Comparison of ENCODE assay signal across 16 mouse cellular contexts in the genomic region with DNA sequence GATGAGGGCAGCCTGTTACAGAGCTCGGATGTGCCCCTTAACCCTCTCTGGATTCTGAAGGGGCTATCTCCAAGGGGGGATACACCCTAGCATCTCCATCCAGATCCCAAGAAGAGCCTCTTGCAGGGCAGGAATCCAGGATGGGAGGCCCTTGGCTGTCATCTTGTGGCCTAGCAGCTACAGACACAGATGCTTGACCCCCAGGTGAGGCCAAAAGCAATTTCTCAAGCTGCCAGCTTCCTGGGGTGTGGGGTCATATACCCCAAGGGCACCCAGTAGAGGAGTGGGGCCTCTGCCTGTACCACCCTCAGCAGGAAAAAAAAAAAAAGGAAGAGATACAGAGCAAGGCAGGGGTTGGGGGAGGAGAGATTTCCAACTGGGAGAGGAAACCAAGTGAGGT.
A peak's percentile ranks its signal among the peaks of the same experiment; 100 is the strongest.
DNase-seq lines count a peak whose midpoint lies in the region; ATAC-seq and TF ChIP-seq lines count a peak whose summit lies in the region.
"Had no signal": no experiment of that assay in that cellular context is flagged by ENCODE, and none has a peak within 500 bp of the region (broad histone marks: within the 10 kb centered on the region; RNA-seq: fewer than 3 reads in every experiment).

No protein-coding gene starts in this region.

- TF ChIP-seq CTCF in hindbrain, postnatal 0 days (IDR thresholded peaks at IDR 0.05; ENCODE audit: low read depth): no peak

- no peak overlapping the region for H3K4me3 ChIP-seq in hindbrain, embryonic 10.5 days
- H3K4me3 ChIP-seq in hindbrain, postnatal 0 days (ENCODE audit: low read length): no peak overlapping the region
- H3K4me3 ChIP-seq: embryonic facial prominence, embryonic 13.5 days; embryonic facial prominence, embryonic 15.5 days; erythroblast, embryonic 14.5 days had no signal

- no peak overlapping the region for H3K9ac ChIP-seq in hindbrain, postnatal 0 days (replicated peaks; ENCODE audit: low read length)
- H3K9ac ChIP-seq: embryonic facial prominence, embryonic 13.5 days; embryonic facial prominence, embryonic 15.5 days had no signal

- ATAC-seq in hindbrain, postnatal 0 days: no peak
- ATAC-seq: forebrain, embryonic 14.5 days; forebrain, embryonic 16.5 days had no signal

- WGBS in hindbrain, embryonic 10.5 days: 79% methylated on average over 1 of the region's 1 CpGs
- WGBS in hindbrain, postnatal 0 days: 77% methylated on average over 1 of the region's 1 CpGs

- 0 out of 2 replicates have a peak, but pooled peaks cover 1% of the 10 kb centered on the region for H3K36me3 ChIP-seq in hindbrain, embryonic 10.5 days
- H3K36me3 ChIP-seq in hindbrain, postnatal 0 days (ENCODE audit: insufficient read depth, low read length): no peaks in the 10 kb centered on the region
- H3K36me3 ChIP-seq: embryonic facial prominence, embryonic 13.5 days; embryonic facial prominence, embryonic 15.5 days had no signal

- peaks cover 68% of the 10 kb centered on the region for H3K4me1 ChIP-seq in hindbrain, embryonic 10.5 days (replicated peaks)
- H3K4me1 ChIP-seq in hindbrain, postnatal 0 days (ENCODE audit: insufficient read depth, low read length): no peaks in the 10 kb centered on the region

- peak overlapping the region; percentile 53; the same call in 1 of the 2 replicates for H3K27ac ChIP-seq in hindbrain, embryonic 10.5 days
- no peak overlapping the region for H3K27ac ChIP-seq in hindbrain, postnatal 0 days
- H3K27ac ChIP-seq: embryonic facial prominence, embryonic 13.5 days; embryonic facial prominence, embryonic 15.5 days had no signal

- DNase-seq in cerebellum, adult 11-12 months: peak; percentile 55
- no peak for DNase-seq in cerebellum, postnatal 36 days
- peak; percentile 64 for DNase-seq in cerebellum, adult 9-11 months
- no peak for DNase-seq in cerebellum, postnatal 14 days
- no peak for DNase-seq in hindbrain, embryonic 10.5 days (ENCODE audit: low spot score)
- no peak for DNase-seq in hindbrain, postnatal 0 days (ENCODE audit: low spot score)
- DNase-seq: adrenal gland, adult 2 months; adrenal gland, postnatal 10 days; adrenal gland, postnatal 25 days; cerebellum, adult 8-10 months; embryo, embryonic 11 days had no signal

- H3K4me2 ChIP-seq in hindbrain, postnatal 0 days (ENCODE audit: low read depth, low read length): no peak overlapping the region
- H3K4me2 ChIP-seq: embryonic facial prominence, embryonic 13.5 days; embryonic facial prominence, embryonic 15.5 days had no signal

- peaks cover 9% of the 10 kb centered on the region for H3K27me3 ChIP-seq in hindbrain, embryonic 10.5 days (ENCODE audit: insufficient read depth, poor library complexity, severe bottlenecking)
- no peaks in the 10 kb centered on the region for H3K27me3 ChIP-seq in hindbrain, postnatal 0 days (ENCODE audit: insufficient read depth, low read length)
- H3K27me3 ChIP-seq: embryonic facial prominence, embryonic 15.5 days had no signal

- H3K9me3 ChIP-seq in hindbrain, embryonic 10.5 days: peaks cover 1% of the 10 kb centered on the region; the same call in 1 of the 2 replicates
- no peaks in the 10 kb centered on the region for H3K9me3 ChIP-seq in hindbrain, postnatal 0 days (ENCODE audit: low read length)
- H3K9me3 ChIP-seq: embryonic facial prominence, embryonic 13.5 days; embryonic facial prominence, embryonic 15.5 days had no signal

Comparison
In these comparisons a context has a peak if more than half of its experiments do, and no peak if none do; other contexts are left out.
1. DNase-seq: peak in cerebellum, adult 11-12 months (single experiment) and cerebellum, adult 9-11 months (single experiment); none in cerebellum, postnatal 36 days (0 of 2), cerebellum, postnatal 14 days (0 of 2), hindbrain, embryonic 10.5 days (single experiment) and hindbrain, postnatal 0 days (single experiment).